Mouse (Mus musculus) erythroblast, embryonic 14.5 days (primary cell): Measurements from ENCODE around the gene Bmf.

Source experiments
- GATA1 ChIP-seq: IDR thresholded peaks from 2 replicates; pipeline ENCODE4 v1.6.1; 2012; ENCODE audit warnings: low read length, inconsistent platforms, mixed read lengths
- TAL1 ChIP-seq: IDR thresholded peaks from 3 replicates; pipeline ENCODE4 v1.6.1; 2012; ENCODE audit warnings: low read length, inconsistent platforms, mixed read lengths

- TF ChIP-seq TAL1 (no peak), GATA1 (no peak)
Observed at GRCm38 (mm10) chr2:118491741-118492395, 57.6 kb downstream of the Bmf start.
